Mouse (Mus musculus): ENCODE measurements around the gene Atic.

Atic gene

GRCm38 (mm10) chr1:71594268-71594667 is 37.3 kb downstream of the Atic start:
- no peak for DNase-seq (ENCODE audit: low spot score)

GRCm38 (mm10) chr1:71595365-71595764 is 38.4 kb downstream of the Atic start:
- DNase-seq (ENCODE audit: low spot score): no peak

GRCm38 (mm10) chr1:71605751-71606150 is 48.8 kb downstream of the Atic start:
- DNase-seq (ENCODE audit: low spot score): no peak

GRCm38 (mm10) chr1:71606600-71607325 is 49.8 kb downstream of the Atic start:
- no peak for DNase-seq (ENCODE audit: low spot score)

GRCm38 (mm10) chr1:71609057-71609775 is 52.3 kb downstream of the Atic start:
- no peak for DNase-seq (ENCODE audit: low spot score)

- DNase-seq (ENCODE audit: low spot score): no peak
These were observed 53.0 kb downstream of the Atic start for GRCm38 (mm10) chr1:71609916-71610315.

GRCm38 (mm10) chr1:71612256-71612655 is 55.3 kb downstream of the Atic start:
- no peak for DNase-seq (ENCODE audit: low spot score)

- no peak for DNase-seq (ENCODE audit: low spot score)
These were observed 57.7 kb downstream of the Atic start for GRCm38 (mm10) chr1:71614545-71615246.

- DNase-seq (ENCODE audit: low spot score): no peak
These were observed 64.6 kb downstream of the Atic start for GRCm38 (mm10) chr1:71621526-71621925.

GRCm38 (mm10) chr1:71623625-71624024 is 66.7 kb downstream of the Atic start:
- no peak for DNase-seq (ENCODE audit: low spot score)

All from MN1 (cell line).